Comparison of ENCODE assay signal across 8 mouse cellular contexts in genomic region chr7:35584786-35585190, GRCm38 (mm10). TPM values are rescaled to one million over a fixed set of nuclear protein-coding genes. Genes with fewer than 3 reads are reported as not detected.
DNase-seq lines count a peak whose midpoint lies in the region; ATAC-seq and TF ChIP-seq lines count a peak whose summit lies in the region.

No protein-coding gene starts in this region.

- no peaks in the 10 kb centered on the region for H3K9me3 ChIP-seq in ES-E14 (ENCODE audit: control insufficient read depth, insufficient read depth, low read depth, low read length)
- no peaks in the 10 kb centered on the region; the same call in 1 of the 2 replicates for H3K9me3 ChIP-seq in forebrain, embryonic 10.5 days
- no peaks in the 10 kb centered on the region for H3K9me3 ChIP-seq in lung, embryonic 15.5 days

- H3K9ac ChIP-seq in ES-E14 (ENCODE audit: insufficient read depth, low read depth, low read length, poor library complexity, severe bottlenecking): peak overlapping the region; percentile 69
- peak overlapping the region; percentile 44 for H3K9ac ChIP-seq in lung, embryonic 15.5 days

- no peak for ATAC-seq in cerebellum, adult (ENCODE audit: insufficient number of reproducible peaks, low FRiP score, low TSS enrichment)
- no peak for ATAC-seq in lung, embryonic 15.5 days (ENCODE audit: borderline replicate concordance, extremely low read depth, low FRiP score, low TSS enrichment)

- under 1% methylated on average over 50 of the region's 50 CpGs for WGBS in forebrain, embryonic 10.5 days
- WGBS in lung, embryonic 15.5 days: 0% methylated on average over 49 of the region's 50 CpGs

- no peak overlapping the region for H3K27ac ChIP-seq in ES-E14 (ENCODE audit: insufficient read depth, low read depth, low read length, poor library complexity, severe bottlenecking)
- peak overlapping the region; percentile 85 for H3K27ac ChIP-seq in forebrain, embryonic 10.5 days
- H3K27ac ChIP-seq in lung, embryonic 15.5 days: no peak overlapping the region

- in situ Hi-C loops in ES-E14 (cut with MboI; ENCODE audit: low sequenced_read_pairs in 2 of 2, unreplicated experiment in 2 of 2): no loop called here

- peak overlapping the region; percentile 97 for H3K4me2 ChIP-seq in lung, embryonic 15.5 days

- H3K4me1 ChIP-seq in ES-E14 (ENCODE audit: control insufficient read depth in 2 of 2, insufficient read depth in 2 of 2, low read length in 2 of 2, poor library complexity in 1 of 2): peaks cover 2 to 15% of the 10 kb centered on the region in 2 experiments; a peak in 3 of 4 replicates
- H3K4me1 ChIP-seq in forebrain, embryonic 10.5 days: peaks cover 43% of the 10 kb centered on the region
- peaks cover 22% of the 10 kb centered on the region for H3K4me1 ChIP-seq in lung, embryonic 15.5 days

- H3K36me3 ChIP-seq in ES-E14 (ENCODE audit: control insufficient read depth, insufficient read depth, low read length, poor library complexity, severe bottlenecking): no peaks in the 10 kb centered on the region
- H3K36me3 ChIP-seq in forebrain, embryonic 10.5 days (replicated peaks): no peaks in the 10 kb centered on the region
- no peaks in the 10 kb centered on the region for H3K36me3 ChIP-seq in lung, embryonic 15.5 days

- H3K4me3 ChIP-seq in ES-E14 (ENCODE audit: insufficient read depth in 1 of 2, low read depth in 1 of 2, low read length in 2 of 2, poor library complexity in 1 of 2, severe bottlenecking in 1 of 2): peak overlapping the region; percentile 75 to 85
- H3K4me3 ChIP-seq in forebrain, embryonic 10.5 days: peak overlapping the region; percentile 83
- H3K4me3 ChIP-seq in lung, embryonic 15.5 days: peak overlapping the region; percentile 91

- H3K27me3 ChIP-seq in forebrain, embryonic 10.5 days (ENCODE audit: poor library complexity, severe bottlenecking): peaks cover 38% of the 10 kb centered on the region
- H3K27me3 ChIP-seq in lung, embryonic 15.5 days: peaks cover 43% of the 10 kb centered on the region

- DNase-seq in cerebellum, adult 18-20 months: peak; percentile 17 to 46
- DNase-seq in ES-E14 (ENCODE audit: low read depth, low spot score): no peak
- DNase-seq in forebrain, embryonic 10.5 days (ENCODE audit: extremely low spot score, low spot score): no peak
- DNase-seq in induced T-regulatory cell, adult 2 months (ENCODE audit: low read depth): peak; percentile 64
- peak; percentile 62 for DNase-seq in retina, postnatal 1 day
- DNase-seq in layer of hippocampus, adult 8-10 months (ENCODE audit: low spot score in 2 of 2): no peak

TF ChIP-seq in ES-E14, 5 proteins besides CTCF, POLR2A, EP300 and RAD21:
- TF ChIP-seq ZC3H11A (IDR thresholded peaks at IDR 0.05; ENCODE audit: borderline replicate concordance, low read depth, low read length): no peak
- no peak for TF ChIP-seq MAFK (IDR thresholded peaks at IDR 0.05; ENCODE audit: insufficient read depth, low read depth, low read length)
- TF ChIP-seq CHD2 (IDR thresholded peaks at IDR 0.05; ENCODE audit: low read depth, low read length): no peak
- TF ChIP-seq HCFC1 (IDR thresholded peaks at IDR 0.05; ENCODE audit: borderline replicate concordance, insufficient read depth, low read length): no peak
- no peak for TF ChIP-seq ZNF384 (IDR thresholded peaks at IDR 0.05; ENCODE audit: low read depth, low read length)

RNA-seq across cellular contexts. Expression of gene Rgs9bp, which starts 0.6 kb away (rescaled TPM):
- 0.71 and 1.1 TPM in 2 replicates for total RNA-seq in ES-E14 (2012; rRNA removed)
- 0.09 and 0.44 TPM in 2 replicates for polyA plus RNA-seq in forebrain, embryonic 10.5 days (2016; fragmentation: Nextera tagmentation; extraction: Ambion mirVana)
- polyA plus RNA-seq in lung, embryonic 15.5 days (2015; fragmentation: Nextera tagmentation; extraction: Ambion mirVana): 0.05 and 0.14 TPM in 2 replicates
- under 1 TPM; 0.25 to 0.45 (median 0.29) TPM for total RNA-seq in layer of hippocampus, adult 8-10 months (2022)

RNA-seq across cellular contexts. Expression of gene Ankrd27, which starts 1.3 kb away (rescaled TPM):
- 25.0 and 31.4 TPM in 2 replicates for total RNA-seq in ES-E14 (2012; rRNA removed)
- 40.2 and 41.1 TPM in 2 replicates for polyA plus RNA-seq in forebrain, embryonic 10.5 days (2016; fragmentation: Nextera tagmentation; extraction: Ambion mirVana)
- 33.8 and 35.9 TPM in 2 replicates for polyA plus RNA-seq in lung, embryonic 15.5 days (2015; fragmentation: Nextera tagmentation; extraction: Ambion mirVana)
- total RNA-seq in layer of hippocampus, adult 8-10 months (2022): 10 to 100 TPM; 38.4 to 49.5 (median 43.6) TPM

RNA-seq across cellular contexts. Expression of gene Nudt19, which starts 28.7 kb away (rescaled TPM):
- 15.8 and 30.0 TPM in 2 replicates for total RNA-seq in ES-E14 (2012; rRNA removed)
- 45.9 and 50.3 TPM in 2 replicates for polyA plus RNA-seq in forebrain, embryonic 10.5 days (2016; fragmentation: Nextera tagmentation; extraction: Ambion mirVana)
- polyA plus RNA-seq in lung, embryonic 15.5 days (2015; fragmentation: Nextera tagmentation; extraction: Ambion mirVana): 50.1 and 52.7 TPM in 2 replicates
- 10 to 100 TPM; 65.4 to 80.5 (median 73.1) TPM for total RNA-seq in layer of hippocampus, adult 8-10 months (2022)

RNA-seq across cellular contexts. Expression of gene Tdrd12, which starts 47.2 kb away (rescaled TPM):
- total RNA-seq in ES-E14 (2012; rRNA removed): 35.4 and 35.9 TPM in 2 replicates
- 0.15 TPM in 2 replicates for polyA plus RNA-seq in forebrain, embryonic 10.5 days (2016; fragmentation: Nextera tagmentation; extraction: Ambion mirVana)
- 0.29 and 0.30 TPM in 2 replicates for polyA plus RNA-seq in lung, embryonic 15.5 days (2015; fragmentation: Nextera tagmentation; extraction: Ambion mirVana)
- 1 to 10 TPM in 3 of 4 experiments, under 1 TPM in 1; 0.23 to 1.7 (median 1.2) TPM for total RNA-seq in layer of hippocampus, adult 8-10 months (2022)

Comparison
In these comparisons a context has a peak if more than half of its experiments do, and no peak if none do; other contexts are left out.
1. DNase-seq: peak in cerebellum, adult 18-20 months (2 of 2), induced T-regulatory cell, adult 2 months (single experiment) and retina, postnatal 1 day (single experiment); none in ES-E14 (single experiment), forebrain, embryonic 10.5 days (single experiment) and layer of hippocampus, adult 8-10 months (0 of 2).
2. Peak in every context shown above with its lines, with median percentiles within 50 percentile points of each other: H3K4me3 ChIP-seq.